Mouse (Mus musculus): ENCODE measurements at regions not wholly inside any gene's neighbourhood (a gene's known extent, or its start where the extent isn't known, plus 50 kb on each side); places are given as distances from the start of the nearest gene placed in this dataset.

- no peak for DNase-seq
Measured at GRCm38 (mm10) chr4:93438587-93439336, 103.5 kb upstream of the Tusc1 start.

- no peak for DNase-seq
Measured at GRCm38 (mm10) chr4:93437386-93438130, 102.2 kb upstream of the Tusc1 start.

GRCm38 (mm10) chr4:93412695-93413094 lies 77.4 kb upstream of the Tusc1 start:
- DNase-seq, result no peak

- DNase-seq, result no peak
Measured at GRCm38 (mm10) chr4:93406876-93407275, 71.6 kb upstream of the Tusc1 start.

GRCm38 (mm10) chr4:93400579-93400978 lies 65.3 kb upstream of the Tusc1 start:
- DNase-seq, result no peak
